12 mouse cellular contexts compared by ENCODE assay signal in the genomic region with DNA sequence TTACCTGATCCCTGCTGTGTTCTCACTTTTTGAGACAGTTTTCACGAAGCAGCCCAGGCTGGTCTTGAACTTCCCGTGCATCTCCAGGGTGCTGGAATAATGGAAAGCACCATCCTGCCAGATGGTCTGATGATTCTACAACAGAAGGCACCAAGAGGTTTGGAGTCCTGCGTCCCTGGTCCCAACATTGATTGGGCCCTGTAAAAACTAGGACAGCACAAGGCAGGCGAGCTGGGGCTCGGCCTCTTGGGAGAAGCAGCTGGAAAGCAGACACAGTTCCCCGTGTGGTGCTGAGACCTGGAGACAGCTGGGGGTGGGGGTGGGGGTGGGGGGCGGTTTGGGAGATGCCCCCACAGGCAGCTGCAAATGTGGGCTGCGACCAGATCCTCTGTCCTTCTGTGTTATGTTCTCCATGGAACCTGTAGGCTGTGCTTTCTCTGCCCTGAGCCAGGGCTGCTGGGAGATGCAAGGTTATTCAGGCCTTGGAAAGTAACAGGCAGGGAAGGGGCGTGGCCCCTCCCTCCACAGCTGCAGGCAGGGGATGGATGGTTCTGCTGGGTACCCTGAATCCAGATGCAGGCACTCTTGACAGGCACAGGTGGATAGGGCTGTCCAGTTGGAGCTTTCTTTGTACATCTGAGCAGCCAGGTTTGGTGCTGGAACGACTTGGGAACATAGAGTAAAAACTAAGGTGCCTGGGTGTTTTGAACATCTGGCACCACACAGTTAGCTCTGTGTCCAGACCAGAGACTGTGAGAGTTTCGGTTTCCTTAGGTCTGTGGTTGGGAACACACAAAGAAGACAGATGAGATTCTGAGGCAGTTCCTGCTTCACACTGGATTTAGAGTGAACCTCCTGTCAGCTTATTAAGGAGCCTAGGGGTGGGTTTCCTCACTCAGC. TPM values are rescaled to one million over a fixed set of nuclear protein-coding genes. Genes with fewer than 3 reads are reported as not detected.
DNase-seq lines count a peak whose midpoint lies in the region; ATAC-seq and TF ChIP-seq lines count a peak whose summit lies in the region.
"Had no signal": no experiment of that assay in that cellular context is flagged by ENCODE, and none has a peak within 500 bp of the region (broad histone marks: within the 10 kb centered on the region; RNA-seq: fewer than 3 reads in every experiment).

No protein-coding gene starts in this region.

- H3K27me3 ChIP-seq in heart, adult 2 months (ENCODE audit: control insufficient read depth, insufficient read depth, low read length): no peaks in the 10 kb centered on the region
- peaks cover 43% of the 10 kb centered on the region for H3K27me3 ChIP-seq in embryonic facial prominence, embryonic 10.5 days (replicated peaks; ENCODE audit: low read depth, poor library complexity, severe bottlenecking)
- no peaks in the 10 kb centered on the region for H3K27me3 ChIP-seq in limb, embryonic 14.5 days (ENCODE audit: control insufficient read depth, insufficient read depth, low read length)

- peaks cover 5% of the 10 kb centered on the region for H3K4me1 ChIP-seq in heart, adult 2 months (ENCODE audit: control insufficient read depth, insufficient read depth, low read length)
- H3K4me1 ChIP-seq in embryonic facial prominence, embryonic 10.5 days: peaks cover 87% of the 10 kb centered on the region
- H3K4me1 ChIP-seq in limb, embryonic 14.5 days (ENCODE audit: control insufficient read depth, insufficient read depth, low read length): peaks cover 50% of the 10 kb centered on the region

- no peak overlapping the region for H3K9ac ChIP-seq in heart, adult 2 months (ENCODE audit: low read depth, low read length)
- H3K9ac ChIP-seq in limb, embryonic 14.5 days (ENCODE audit: low read depth, low read length, severe bottlenecking): no peak overlapping the region

- ATAC-seq in limb, embryonic 14.5 days (ENCODE audit: low FRiP score, low read depth): no peak
- ATAC-seq in erythroblast, adult 5-6 weeks (replicated peaks; ENCODE audit: low FRiP score, poor library complexity, severe bottlenecking): no peak

- TF ChIP-seq EP300 in heart, adult 2 months (IDR thresholded peaks at IDR 0.05; ENCODE audit: insufficient read depth, low read depth, low read length): no peak

- H3K9me3 ChIP-seq in embryonic facial prominence, embryonic 10.5 days: no peaks in the 10 kb centered on the region
- H3K9me3 ChIP-seq in limb, embryonic 14.5 days (ENCODE audit: control insufficient read depth, low read length): no peaks in the 10 kb centered on the region

- H3K27ac ChIP-seq in heart, adult 2 months: no peak overlapping the region
- H3K27ac ChIP-seq in embryonic facial prominence, embryonic 10.5 days (replicated peaks): peak overlapping the region; percentile 74
- H3K27ac ChIP-seq in limb, embryonic 14.5 days (replicated peaks; ENCODE audit: low read depth, low read length): peak overlapping the region; percentile 61

- no peaks in the 10 kb centered on the region for H3K36me3 ChIP-seq in heart, adult 2 months (ENCODE audit: control insufficient read depth, insufficient read depth, low read length)
- H3K36me3 ChIP-seq in embryonic facial prominence, embryonic 10.5 days (replicated peaks): no peaks in the 10 kb centered on the region
- H3K36me3 ChIP-seq in limb, embryonic 14.5 days (ENCODE audit: control insufficient read depth, insufficient read depth, low read length): no peaks in the 10 kb centered on the region

- H3K4me2 ChIP-seq in limb, embryonic 14.5 days (replicated peaks; ENCODE audit: low read depth, low read length, severe bottlenecking): no peak overlapping the region

- H3K4me3 ChIP-seq in heart, adult 2 months: no peak overlapping the region
- no peak overlapping the region; the same call in 1 of the 2 replicates for H3K4me3 ChIP-seq in embryonic facial prominence, embryonic 10.5 days
- no peak overlapping the region for H3K4me3 ChIP-seq in limb, embryonic 14.5 days (replicated peaks; ENCODE audit: low read length)

- H3K79me2 ChIP-seq in heart, adult 2 months (replicated peaks; ENCODE audit: control insufficient read depth, insufficient read depth, low read length): peaks cover 1% of the 10 kb centered on the region; the same call in 1 of the 2 replicates

- WGBS in heart, adult 2 months: 71% methylated on average over 11 of the region's 11 CpGs
- 49% methylated on average over 11 of the region's 11 CpGs for WGBS in embryonic facial prominence, embryonic 10.5 days
- WGBS in limb, embryonic 14.5 days: 28% methylated on average over 10 of the region's 11 CpGs

- DNase-seq in heart, adult 11 months: peak; percentile 90
- DNase-seq in heart, adult 2 months: no peak
- peak; percentile 59 for DNase-seq in 3T3-L1 (ENCODE audit: low read depth, low spot score)
- DNase-seq in embryonic facial prominence, embryonic 10.5 days (ENCODE audit: low spot score): no peak
- no peak for DNase-seq in limb, embryonic 14.5 days (ENCODE audit: low spot score)
- DNase-seq in kidney, postnatal 4 days: no peak
- no peak for DNase-seq in left cerebral cortex, postnatal 36 days (ENCODE audit: low spot score in 2 of 2)
- DNase-seq: cerebellum, adult 9-11 months; kidney, adult 8-10 months; lung, postnatal 14 days had no signal

- TF ChIP-seq POLR2A in heart, adult 2 months (IDR thresholded peaks at IDR 0.05; ENCODE audit: insufficient read depth, low read depth, low read length): no peak
- no peak for TF ChIP-seq POLR2A in limb, embryonic 14.5 days (IDR thresholded peaks at IDR 0.05; ENCODE audit: borderline replicate concordance, extremely low read depth, insufficient read depth, insufficient read length)

- TF ChIP-seq CTCF in heart, adult 2 months (IDR thresholded peaks at IDR 0.05): no peak

- intact Hi-C loops in heart, adult 2 months (cut with DNase I): loop anchor here (5.0 kb wide), 1 partner anchor 313 kb away; no protein-coding TSS in a partner anchor
- intact Hi-C loops in left cerebral cortex, postnatal 36 days (cut with DNase I): loop anchor here (5.0 kb wide), 1 partner anchor 38 kb away; no protein-coding TSS in a partner anchor

RNA-seq across cellular contexts. Expression of a gene that starts 3.5 kb away (rescaled TPM):
- 10 to 100 TPM; 21.0 to 24.3 TPM for total RNA-seq in heart, adult 2 months (2021)
- polyA plus RNA-seq in heart, adult 2 months (2012; rRNA removed): 12.1 and 12.8 TPM in 2 replicates
- polyA plus RNA-seq in embryonic facial prominence, embryonic 10.5 days (2016; fragmentation: Nextera tagmentation; extraction: Ambion mirVana): 9.9 and 10.2 TPM in 2 replicates
- 32.6 and 43.9 TPM in 2 replicates for polyA plus RNA-seq in limb, embryonic 14.5 days (2012; rRNA removed)
- polyA plus RNA-seq in limb, embryonic 14.5 days (2014; fragmentation: Nextera tagmentation; extraction: Ambion mirVana): 10.2 and 10.3 TPM in 2 replicates
- 23.2 and 30.0 TPM in 2 replicates for total RNA-seq in erythroblast, adult 5-6 weeks (2015; ENCODE audit: low replicate concordance)
- 37.8 and 38.3 TPM in 2 replicates for total RNA-seq in erythroblast, adult 5-6 weeks (2017; ENCODE audit: low replicate concordance)
- total RNA-seq in left cerebral cortex, postnatal 36 days (2021): 10 to 100 TPM; 64.1 to 87.6 TPM

RNA-seq across cellular contexts. Expression of a gene that starts 47.5 kb away (rescaled TPM):
- not detected for total RNA-seq in heart, adult 2 months (2021)
- polyA plus RNA-seq in heart, adult 2 months (2012; rRNA removed): 1.0 TPM in 1 of 2 replicates, not detected in the other
- polyA plus RNA-seq in embryonic facial prominence, embryonic 10.5 days (2016; fragmentation: Nextera tagmentation; extraction: Ambion mirVana): 0.83 and 0.86 TPM in 2 replicates
- not detected in 2 replicates for polyA plus RNA-seq in limb, embryonic 14.5 days (2012; rRNA removed)
- polyA plus RNA-seq in limb, embryonic 14.5 days (2014; fragmentation: Nextera tagmentation; extraction: Ambion mirVana): not detected in 2 replicates
- not detected in 2 replicates for total RNA-seq in erythroblast, adult 5-6 weeks (2015; ENCODE audit: low replicate concordance)
- not detected in 2 replicates for total RNA-seq in erythroblast, adult 5-6 weeks (2017; ENCODE audit: low replicate concordance)
- total RNA-seq in left cerebral cortex, postnatal 36 days (2021): under 1 TPM; 0.27 to 0.45 TPM
- total RNA-seq: neutrophil, adult 5-6 weeks had no signal

Comparison
In these comparisons a context has a peak if more than half of its experiments do, and no peak if none do; other contexts are left out.
1. DNase-seq: peak in heart, adult 11 months (single experiment) and 3T3-L1 (single experiment); none in heart, adult 2 months (0 of 2), embryonic facial prominence, embryonic 10.5 days (single experiment), limb, embryonic 14.5 days (single experiment), kidney, postnatal 4 days (0 of 2) and left cerebral cortex, postnatal 36 days (0 of 2).